Mouse (Mus musculus) testis, adult 2 months (tissue): ENCODE results near the gene Jrkl. TPM values are rescaled to one million over a fixed set of nuclear protein-coding genes. Genes with fewer than 3 reads are reported as not detected.

Experiments
- H3K27ac ChIP-seq: fragments of 200-500 bp; 2 replicates; pipeline ENCODE4 v1.5.1; 2012; ENCODE audit warnings: low read depth, low read length; ENCODE audit not compliant: control insufficient read depth, insufficient read depth
- H3K27me3 ChIP-seq: fragments of 200-500 bp; 2 replicates; pipeline ENCODE4 v1.6.1; 2012; ENCODE audit warnings: mild to moderate bottlenecking, low read length, moderate library complexity; ENCODE audit not compliant: control insufficient read depth, insufficient read depth
- H3K36me3 ChIP-seq: fragments of 200-500 bp; 2 replicates; pipeline ENCODE4 v1.6.1; 2012; ENCODE audit warnings: mild to moderate bottlenecking, low read length; ENCODE audit not compliant: control insufficient read depth, insufficient read depth
- H3K4me1 ChIP-seq: fragments of 200-500 bp; 2 replicates; pipeline ENCODE4 v1.6.1; 2012; ENCODE audit warnings: low read length; ENCODE audit not compliant: control insufficient read depth, insufficient read depth
- H3K4me3 ChIP-seq: fragments of 200-500 bp; 2 replicates; pipeline ENCODE4 v1.5.1; 2012; ENCODE audit warnings: low read depth, mild to moderate bottlenecking, low read length, moderate library complexity, mixed read lengths; ENCODE audit not compliant: control insufficient read depth
- CTCF ChIP-seq: fragments of 200-500 bp; IDR thresholded peaks from 2 replicates; pipeline ENCODE4 v1.5.1; 2012; ENCODE audit warnings: low read depth, mild to moderate bottlenecking, inconsistent platforms, low read length, moderate library complexity; ENCODE audit not compliant: control insufficient read depth, insufficient read depth, insufficient replicate concordance
- POLR2A ChIP-seq: fragments of 200-500 bp; IDR thresholded peaks from 2 replicates; pipeline ENCODE4 v1.6.1; 2012; ENCODE audit warnings: low read depth, mild to moderate bottlenecking, inconsistent platforms, low read length, moderate library complexity; ENCODE audit not compliant: control insufficient read depth
- polyA plus RNA-seq: library from polyadenylated mRNA; depleted of rRNA; stranded (reverse); fragments of >200 nt; gene quantifications from 2 replicates; pipeline ENCODE4 v1.2.3, GENCODE M21; 2012

Gene Jrkl
- polyA plus RNA-seq, 1 experiment, result 0.64 TPM

- peak within 1 kb of the TSS; percentile 87 for H3K4me3 ChIP-seq
Measured at GRCm38 (mm10) chr9:13246815-13247638, 1.4 kb upstream of the Jrkl start, which contains the start of gene Ccdc82. Gene Ccdc82 (plus strand): TSS chr9:13246955.

GRCm38 (mm10) chr9:13242321-13242720 lies 3.3 kb downstream of the Jrkl start:
- TF ChIP-seq CTCF (no peak), POLR2A (no peak)
- Histone ChIP-seq H3K4me1 (no peaks in the 10 kb centered on the region), H3K27me3 (no peaks in the 10 kb centered on the region), H3K36me3 (no peaks in the 10 kb centered on the region), H3K27ac (no peak overlapping the region), H3K4me3 (no peak overlapping the region)

More at GRCm38 (mm10) chr9:13246815-13247638, 1.4 kb upstream of the Jrkl start, which contains the start of gene Ccdc82:
- no peak for TF ChIP-seq POLR2A
- TF ChIP-seq CTCF, result no peak
- Histone ChIP-seq H3K36me3 (no peaks in the 10 kb centered on the region), H3K4me1 (no peaks in the 10 kb centered on the region), H3K27ac (peak within 1 kb of the TSS; percentile 77), H3K27me3 (no peaks in the 10 kb centered on the region)

GRCm38 (mm10) chr9:13231545-13232216 lies 13.9 kb downstream of the Jrkl start:
- Histone ChIP-seq H3K27me3 (no peaks in the 10 kb centered on the region), H3K4me1 (no peaks in the 10 kb centered on the region), H3K27ac (no peak overlapping the region), H3K36me3 (no peaks in the 10 kb centered on the region), H3K4me3 (no peak overlapping the region)
- TF ChIP-seq POLR2A, result no peak
- no peak for TF ChIP-seq CTCF

GRCm38 (mm10) chr9:13230553-13230952 lies 15.1 kb downstream of the Jrkl start:
- H3K4me3 ChIP-seq, result no peak overlapping the region
- H3K4me1 ChIP-seq, result no peaks in the 10 kb centered on the region
- no peaks in the 10 kb centered on the region for H3K27me3 ChIP-seq
- H3K36me3 ChIP-seq, result no peaks in the 10 kb centered on the region
- TF ChIP-seq CTCF (no peak), POLR2A (no peak)
- H3K27ac ChIP-seq, result no peak overlapping the region

GRCm38 (mm10) chr9:13225872-13226271 lies 19.8 kb downstream of the Jrkl start:
- Histone ChIP-seq H3K27ac (no peak overlapping the region), H3K4me3 (no peak overlapping the region), H3K4me1 (no peaks in the 10 kb centered on the region), H3K36me3 (no peaks in the 10 kb centered on the region), H3K27me3 (no peaks in the 10 kb centered on the region)
- TF ChIP-seq POLR2A, result no peak
- TF ChIP-seq CTCF, result no peak

- no peaks in the 10 kb centered on the region for H3K27me3 ChIP-seq
- no peak overlapping the region for H3K27ac ChIP-seq
- no peak overlapping the region for H3K4me3 ChIP-seq
- no peaks in the 10 kb centered on the region for H3K4me1 ChIP-seq
- TF ChIP-seq CTCF (no peak), POLR2A (no peak)
- H3K36me3 ChIP-seq, result no peaks in the 10 kb centered on the region
Measured at GRCm38 (mm10) chr9:13206369-13206768, 39.3 kb downstream of the Jrkl start.

GRCm38 (mm10) chr9:13203681-13204080 lies 41.9 kb downstream of the Jrkl start:
- TF ChIP-seq CTCF, result no peak
- TF ChIP-seq POLR2A, result no peak
- no peak overlapping the region for H3K27ac ChIP-seq
- no peak overlapping the region for H3K4me3 ChIP-seq
- no peaks in the 10 kb centered on the region for H3K36me3 ChIP-seq
- H3K4me1 ChIP-seq, result no peaks in the 10 kb centered on the region
- H3K27me3 ChIP-seq, result no peaks in the 10 kb centered on the region

- no peak for TF ChIP-seq POLR2A
- H3K4me1 ChIP-seq, result no peaks in the 10 kb centered on the region
- H3K27me3 ChIP-seq, result no peaks in the 10 kb centered on the region
- no peak overlapping the region for H3K27ac ChIP-seq
- no peak overlapping the region for H3K4me3 ChIP-seq
- H3K36me3 ChIP-seq, result no peaks in the 10 kb centered on the region
Measured at GRCm38 (mm10) chr9:13203109-13203508, 42.5 kb downstream of the Jrkl start.
